Mouse (Mus musculus) cortical plate, adult 2 months (tissue): Measurements from ENCODE around the gene Ssb.

ENCODE experiments used
- CTCF ChIP-seq: fragments of 200-500 bp; IDR thresholded peaks from 2 replicates; pipeline ENCODE4 v1.5.1; 2011; ENCODE audit warnings: mild to moderate bottlenecking, control low read depth, low read length; ENCODE audit not compliant: insufficient read depth; ENCODE audit errors: extremely low read depth
- POLR2A ChIP-seq: fragments of 200-500 bp; IDR thresholded peaks from 2 replicates; pipeline ENCODE4 v1.6.1; 2011; ENCODE audit warnings: mild to moderate bottlenecking, low read length, control low read depth; ENCODE audit not compliant: insufficient read depth; ENCODE audit errors: extremely low read depth

DNA sequence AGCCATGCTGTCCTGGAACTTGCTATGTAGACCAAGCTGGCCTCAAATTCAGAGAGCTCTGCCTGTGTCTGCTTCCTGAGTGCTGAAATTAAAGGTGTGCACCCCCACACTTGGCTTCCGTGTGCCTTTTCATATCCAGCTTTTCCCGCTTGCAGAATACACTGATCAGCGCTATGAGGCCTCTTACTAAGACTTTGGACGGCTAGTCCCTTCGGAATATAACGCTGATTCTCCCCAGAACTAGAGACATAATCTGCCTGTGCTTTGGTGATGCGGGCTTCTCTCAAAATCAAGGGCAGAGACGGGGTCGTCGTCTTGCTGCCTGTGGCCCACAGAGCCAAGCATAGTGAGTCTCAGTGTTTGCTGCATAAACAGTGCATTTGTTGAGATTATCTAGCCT lies 35.5 kb upstream of the Ssb start:
- TF ChIP-seq CTCF (no peak), POLR2A (no peak)
